32 mouse cellular contexts compared by ENCODE assay signal in the genomic region with DNA sequence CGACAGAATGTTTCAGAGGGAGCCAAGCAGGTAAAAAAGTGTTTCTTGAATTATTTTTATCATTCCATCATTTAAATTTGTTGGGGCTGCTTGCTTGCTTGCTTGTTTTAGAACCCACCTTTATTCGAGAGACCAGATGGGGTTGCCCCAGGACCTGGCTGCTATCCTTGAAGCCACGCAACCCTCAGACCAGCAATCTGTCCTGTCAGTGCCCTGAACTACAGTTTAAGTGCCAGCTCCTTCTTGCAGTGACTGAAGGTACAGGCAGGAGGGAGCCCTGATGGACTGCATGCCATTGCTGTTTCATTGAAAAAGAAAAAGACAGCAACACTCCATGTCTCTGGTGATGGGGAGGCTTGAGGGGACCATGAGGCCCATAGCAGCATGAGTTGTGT. TPM values are rescaled to one million over a fixed set of nuclear protein-coding genes. Genes with fewer than 3 reads are reported as not detected.
DNase-seq lines count a peak whose midpoint lies in the region; ATAC-seq lines count a peak whose summit lies in the region.
"Had no signal": no experiment of that assay in that cellular context is flagged by ENCODE, and none has a peak within 500 bp of the region (broad histone marks: within the 10 kb centered on the region; RNA-seq: fewer than 3 reads in every experiment).

No protein-coding gene starts in this region.

- H3K9ac ChIP-seq in heart, embryonic 16.5 days (ENCODE audit: low read length), result no peak overlapping the region
- no peak overlapping the region for H3K9ac ChIP-seq in kidney, embryonic 16.5 days (replicated peaks; ENCODE audit: low read length)
- H3K9ac ChIP-seq: embryonic facial prominence, embryonic 15.5 days; limb, embryonic 15.5 days; liver, embryonic 14.5 days; lung, embryonic 14.5 days; neural tube, embryonic 13.5 days had no signal

- H3K27me3 ChIP-seq in heart, embryonic 10.5 days (ENCODE audit: insufficient read depth, poor library complexity, severe bottlenecking), result no peaks in the 10 kb centered on the region
- H3K27me3 ChIP-seq in heart, embryonic 16.5 days (ENCODE audit: control insufficient read depth, insufficient read depth, low read length), result no peaks in the 10 kb centered on the region
- H3K27me3 ChIP-seq in kidney, embryonic 16.5 days (ENCODE audit: insufficient read depth, low read length), result no peaks in the 10 kb centered on the region
- H3K27me3 ChIP-seq: embryonic facial prominence, embryonic 15.5 days; limb, embryonic 15.5 days; neural tube, embryonic 13.5 days had no signal

- H3K4me1 ChIP-seq in heart, embryonic 10.5 days, result peaks cover 36% of the 10 kb centered on the region
- peaks cover 6% of the 10 kb centered on the region for H3K4me1 ChIP-seq in heart, embryonic 16.5 days (ENCODE audit: control insufficient read depth, insufficient read depth, low read length)
- no peaks in the 10 kb centered on the region for H3K4me1 ChIP-seq in kidney, embryonic 16.5 days (ENCODE audit: insufficient read depth, low read length)
- H3K4me1 ChIP-seq: embryonic facial prominence, embryonic 15.5 days; limb, embryonic 15.5 days; neural tube, embryonic 13.5 days had no signal

- H3K4me3 ChIP-seq in heart, embryonic 10.5 days, result no peak overlapping the region
- no peak overlapping the region for H3K4me3 ChIP-seq in heart, embryonic 16.5 days (ENCODE audit: low read length)
- no peak overlapping the region for H3K4me3 ChIP-seq in kidney, embryonic 16.5 days (ENCODE audit: low read length)
- H3K4me3 ChIP-seq: embryonic facial prominence, embryonic 15.5 days; limb, embryonic 15.5 days; myocyte; neural tube, embryonic 13.5 days had no signal

- intact Hi-C loops in heart, postnatal 25 days (cut with DNase I), result no loop called here

- no peak for ATAC-seq in heart, embryonic 16.5 days (replicated peaks; ENCODE audit: extremely low read depth, insufficient read depth, low FRiP score)
- ATAC-seq in kidney, embryonic 16.5 days (ENCODE audit: low FRiP score, low TSS enrichment), result no peak
- ATAC-seq: CD4-positive, CD25-positive, alpha-beta regulatory T cell, adult 4 months; forebrain, embryonic 14.5 days; intestine, postnatal 0 days; midbrain, embryonic 16.5 days had no signal

- 0 out of 2 replicates have a peak overlapping the region, but pooled peaks have one; percentile 31 for H3K27ac ChIP-seq in heart, embryonic 10.5 days
- peak overlapping the region; percentile 10; the same call in 1 of the 2 replicates for H3K27ac ChIP-seq in heart, embryonic 16.5 days (ENCODE audit: low read length)
- H3K27ac ChIP-seq in kidney, embryonic 16.5 days (ENCODE audit: low read length), result no peak overlapping the region
- H3K27ac ChIP-seq: embryonic facial prominence, embryonic 15.5 days; limb, embryonic 15.5 days; liver, embryonic 14.5 days; neural tube, embryonic 13.5 days had no signal

- no peak for DNase-seq in heart, embryonic 10.5 days (ENCODE audit: low spot score)
- no peak for DNase-seq in heart, adult 9 months (ENCODE audit: low spot score in 2 of 2)
- DNase-seq in heart, postnatal 25 days (ENCODE audit: low spot score), result no peak
- peak; percentile 89 for DNase-seq in cerebellum, adult 9-10 months
- no peak for DNase-seq in layer of hippocampus, postnatal 36 days
- DNase-seq: adrenal gland, postnatal 25 days; kidney, postnatal 36 days; right cerebral cortex, adult 18-20 months; right cerebral cortex, postnatal 4 days; thymus, postnatal 14 days had no signal

- no peaks in the 10 kb centered on the region for H3K9me3 ChIP-seq in heart, embryonic 10.5 days
- no peaks in the 10 kb centered on the region for H3K9me3 ChIP-seq in heart, embryonic 16.5 days (replicated peaks; ENCODE audit: control insufficient read depth, low read length)
- H3K9me3 ChIP-seq in kidney, embryonic 16.5 days (ENCODE audit: low read length), result no peaks in the 10 kb centered on the region
- H3K9me3 ChIP-seq: embryonic facial prominence, embryonic 15.5 days; limb, embryonic 15.5 days; neural tube, embryonic 13.5 days had no signal

- 16% methylated on average over 3 of the region's 3 CpGs for WGBS in heart, embryonic 10.5 days
- 30% methylated on average over 3 of the region's 3 CpGs for WGBS in heart, embryonic 16.5 days
- WGBS in kidney, embryonic 16.5 days, result 86% methylated on average over 3 of the region's 3 CpGs

- no peaks in the 10 kb centered on the region for H3K36me3 ChIP-seq in heart, embryonic 10.5 days
- no peaks in the 10 kb centered on the region for H3K36me3 ChIP-seq in heart, embryonic 16.5 days (ENCODE audit: control insufficient read depth, insufficient read depth)
- H3K36me3 ChIP-seq in kidney, embryonic 16.5 days (ENCODE audit: insufficient read depth, low read length), result no peaks in the 10 kb centered on the region
- H3K36me3 ChIP-seq: embryonic facial prominence, embryonic 15.5 days; limb, embryonic 15.5 days; neural tube, embryonic 13.5 days had no signal

- H3K4me2 ChIP-seq in heart, embryonic 16.5 days (ENCODE audit: low read depth, low read length), result no peak overlapping the region
- H3K4me2 ChIP-seq in kidney, embryonic 16.5 days (replicated peaks; ENCODE audit: low read depth, low read length), result no peak overlapping the region
- H3K4me2 ChIP-seq: embryonic facial prominence, embryonic 15.5 days; limb, embryonic 15.5 days; lung, embryonic 14.5 days; neural tube, embryonic 13.5 days had no signal

RNA-seq across cellular contexts. Expression of a gene that starts 12.6 kb away (rescaled TPM):
- 1.5 and 2.0 TPM in 2 replicates for polyA plus RNA-seq in heart, embryonic 10.5 days (2016; fragmentation: Nextera tagmentation; extraction: Ambion mirVana)
- polyA plus RNA-seq in heart, embryonic 16.5 days (2015; fragmentation: Nextera tagmentation; extraction: Ambion mirVana), result not detected in 2 replicates
- not detected for total RNA-seq in heart, postnatal 25 days (2021)
- polyA plus RNA-seq in kidney, embryonic 16.5 days (2015; fragmentation: Nextera tagmentation; extraction: Ambion mirVana), result 0.15 TPM in 1 of 2 replicates, not detected in the other
- total RNA-seq in layer of hippocampus, postnatal 36 days (2021), result not detected
- total RNA-seq: adrenal gland, postnatal 25 days; common myeloid progenitor, adult 5-6 weeks; gastrocnemius, adult 8-10 months; left cerebral cortex, adult 18-20 months; left cerebral cortex, postnatal 36 days had no signal
- polyA plus RNA-seq: frontal cortex, adult 2 months; gonadal fat pad, adult 2 months; hindbrain, embryonic 11.5 days; intestine, postnatal 0 days; kidney, embryonic 14.5 days; liver, embryonic 14.5 days; lung, embryonic 14.5 days; macrophage; myocyte; neural tube, embryonic 13.5 days had no signal

RNA-seq across cellular contexts. Expression of a gene that starts 24.6 kb away (rescaled TPM):
- not detected in 2 replicates for polyA plus RNA-seq in heart, embryonic 10.5 days (2016; fragmentation: Nextera tagmentation; extraction: Ambion mirVana)
- polyA plus RNA-seq in heart, embryonic 16.5 days (2015; fragmentation: Nextera tagmentation; extraction: Ambion mirVana), result not detected in 2 replicates
- total RNA-seq in heart, postnatal 25 days (2021), result not detected
- polyA plus RNA-seq in kidney, embryonic 16.5 days (2015; fragmentation: Nextera tagmentation; extraction: Ambion mirVana), result not detected in 2 replicates
- total RNA-seq in layer of hippocampus, postnatal 36 days (2021), result not detected
- total RNA-seq: adrenal gland, postnatal 25 days; common myeloid progenitor, adult 5-6 weeks; gastrocnemius, adult 8-10 months; left cerebral cortex, adult 18-20 months; left cerebral cortex, postnatal 36 days had no signal
- polyA plus RNA-seq: CD4-positive, CD25-positive, alpha-beta regulatory T cell, adult 4 months; embryonic facial prominence, embryonic 15.5 days; forebrain, embryonic 14.5 days; frontal cortex, adult 2 months; hindbrain, embryonic 11.5 days; intestine, postnatal 0 days; kidney, embryonic 14.5 days; limb, embryonic 15.5 days; liver, embryonic 14.5 days; lung, embryonic 14.5 days; macrophage; midbrain, embryonic 16.5 days; myocyte; neural tube, embryonic 13.5 days; stomach, embryonic 14.5 days had no signal

RNA-seq across cellular contexts. Expression of a gene that starts 37.9 kb away (rescaled TPM):
- 0.13 TPM in 1 of 2 replicates, not detected in the other for polyA plus RNA-seq in heart, embryonic 10.5 days (2016; fragmentation: Nextera tagmentation; extraction: Ambion mirVana)
- not detected in 2 replicates for polyA plus RNA-seq in heart, embryonic 16.5 days (2015; fragmentation: Nextera tagmentation; extraction: Ambion mirVana)
- not detected for total RNA-seq in heart, postnatal 25 days (2021)
- not detected in 2 replicates for polyA plus RNA-seq in kidney, embryonic 16.5 days (2015; fragmentation: Nextera tagmentation; extraction: Ambion mirVana)
- not detected for total RNA-seq in layer of hippocampus, postnatal 36 days (2021)
- total RNA-seq: adrenal gland, postnatal 25 days; common myeloid progenitor, adult 5-6 weeks; gastrocnemius, adult 8-10 months; left cerebral cortex, adult 18-20 months; left cerebral cortex, postnatal 36 days had no signal
- polyA plus RNA-seq: CD4-positive, CD25-positive, alpha-beta regulatory T cell, adult 4 months; embryonic facial prominence, embryonic 15.5 days; forebrain, embryonic 14.5 days; frontal cortex, adult 2 months; hindbrain, embryonic 11.5 days; intestine, postnatal 0 days; kidney, embryonic 14.5 days; limb, embryonic 15.5 days; liver, embryonic 14.5 days; lung, embryonic 14.5 days; macrophage; myocyte; neural tube, embryonic 13.5 days; stomach, embryonic 14.5 days had no signal

RNA-seq across cellular contexts. Expression of a gene that starts 56.6 kb away (rescaled TPM):
- 0.10 TPM in 1 of 2 replicates, not detected in the other for polyA plus RNA-seq in heart, embryonic 10.5 days (2016; fragmentation: Nextera tagmentation; extraction: Ambion mirVana)
- 0.04 and 0.07 TPM in 2 replicates for polyA plus RNA-seq in heart, embryonic 16.5 days (2015; fragmentation: Nextera tagmentation; extraction: Ambion mirVana)
- total RNA-seq in heart, postnatal 25 days (2021), result not detected
- 0.07 and 0.18 TPM in 2 replicates for polyA plus RNA-seq in kidney, embryonic 16.5 days (2015; fragmentation: Nextera tagmentation; extraction: Ambion mirVana)
- 10 to 100 TPM; 38.8 to 43.3 TPM for total RNA-seq in layer of hippocampus, postnatal 36 days (2021)
- total RNA-seq: common myeloid progenitor, adult 5-6 weeks; gastrocnemius, adult 8-10 months had no signal
- polyA plus RNA-seq: CD4-positive, CD25-positive, alpha-beta regulatory T cell, adult 4 months; gonadal fat pad, adult 2 months; kidney, embryonic 14.5 days; liver, embryonic 14.5 days; lung, embryonic 14.5 days; macrophage; myocyte had no signal
